Mouse (Mus musculus) intestine, embryonic 14.5 days (tissue): ENCODE data around the gene Arhgef6. TPM values are rescaled to one million over a fixed set of nuclear protein-coding genes. Genes with fewer than 3 reads are reported as not detected.

Experiments used
- ATAC-seq: fragments of 200-750 bp; cut with Nextera tagmentation; replicated peaks from 2 replicates; pipeline ENCODE4 v1.8.0; 2017; ENCODE audit warnings: low read depth, moderate number of reproducible peaks, moderate TSS enrichment, moderate library complexity; ENCODE audit not compliant: low FRiP score, low TSS enrichment
- DNase-seq: peaks from one replicate; pipeline ENCODE4 v3.0.0-alpha.2; 2018; ENCODE audit warnings: low spot score
- H3K27ac ChIP-seq: fragments of 300-500 bp; sonication (generic); 2 replicates; pipeline ENCODE4 v1.5.1; 2014; ENCODE audit warnings: low read depth, mild to moderate bottlenecking, control low read depth
- H3K27me3 ChIP-seq: fragments of 300-500 bp; sonication (generic); replicated peaks from 2 replicates; pipeline ENCODE4 v1.6.1; 2014; ENCODE audit warnings: low read length, control low read depth; ENCODE audit not compliant: control insufficient read depth, insufficient read depth
- H3K36me3 ChIP-seq: fragments of 300-500 bp; sonication (generic); 2 replicates; pipeline ENCODE4 v1.6.1; 2014; ENCODE audit warnings: low read length, control low read depth; ENCODE audit not compliant: control insufficient read depth, insufficient read depth
- H3K4me1 ChIP-seq: fragments of 300-500 bp; sonication (generic); replicated peaks from 2 replicates; pipeline ENCODE4 v1.6.1; 2014; ENCODE audit warnings: low read length, control low read depth, mixed read lengths; ENCODE audit not compliant: control insufficient read depth, insufficient read depth
- H3K4me2 ChIP-seq: fragments of 300-500 bp; sonication (generic); 2 replicates; pipeline ENCODE4 v1.6.1; 2014; ENCODE audit warnings: low read length
- H3K4me3 ChIP-seq: fragments of 300-500 bp; sonication (generic); 2 replicates; pipeline ENCODE4 v1.5.1; 2014; ENCODE audit warnings: low read depth, low read length, control low read depth, mixed read lengths
- H3K9ac ChIP-seq: fragments of 300-500 bp; sonication (generic); 2 replicates; pipeline ENCODE4 v1.6.1; 2014; ENCODE audit warnings: mild to moderate bottlenecking, low read length
- H3K9me3 ChIP-seq: fragments of 300-500 bp; sonication (generic); 2 replicates; pipeline ENCODE4 v1.6.1; 2016; ENCODE audit warnings: low read length, control low read depth; ENCODE audit not compliant: control insufficient read depth
- WGBS: fragments of 180-500 bp; shearing (Covaris S2); extraction: QIAGEN DNeasy Blood & Tissue Kit; methylation state at CpG from one replicate; pipeline ENCODE4 v1.1.7; 2014; 5-methylcytosine and 5-hydroxymethylcytosine counted together
- polyA plus RNA-seq: library from polyadenylated mRNA; unstranded; fragments of >200 nt; fragmentation: Nextera tagmentation; extraction: Ambion mirVana; gene quantifications from 2 replicates; pipeline ENCODE4 v1.2.1, GENCODE M21; 2014

Gene Arhgef6
- polyA plus RNA-seq, 1 experiment from 2014 or later: 5.1 TPM

GRCm38 (mm10) chrX:57282184-57282583 is 56.3 kb downstream of the Arhgef6 start:
- ATAC-seq (no peak), DNase-seq (no peak)
- Histone ChIP-seq H3K4me3 (no peak overlapping the region), H3K36me3 (no peaks in the 10 kb centered on the region), H3K9ac (no peak overlapping the region), H3K27me3 (no peaks in the 10 kb centered on the region), H3K4me1 (0 out of 2 replicates have a peak, but pooled peaks cover 7% of the 10 kb centered on the region), H3K9me3 (no peaks in the 10 kb centered on the region), H3K4me2 (no peak overlapping the region), H3K27ac (no peak overlapping the region)
- WGBS: 88% methylated on average over 3 of the region's 3 CpGs

GRCm38 (mm10) chrX:57277560-57278335 is 60.8 kb downstream of the Arhgef6 start:
- ATAC-seq: no peak
- no peak overlapping the region for H3K4me3 ChIP-seq
- H3K9me3 ChIP-seq: no peaks in the 10 kb centered on the region
- H3K27ac ChIP-seq: no peak overlapping the region; the same call in 1 of the 2 replicates
- 30% methylated on average over 6 of the region's 6 CpGs for WGBS
- H3K4me1 ChIP-seq: 0 out of 2 replicates have a peak, but pooled peaks cover 7% of the 10 kb centered on the region
- no peak overlapping the region for H3K4me2 ChIP-seq
- no peaks in the 10 kb centered on the region for H3K27me3 ChIP-seq
- no peaks in the 10 kb centered on the region for H3K36me3 ChIP-seq
- no peak for DNase-seq
- no peak overlapping the region for H3K9ac ChIP-seq

- Histone ChIP-seq H3K9me3 (no peaks in the 10 kb centered on the region), H3K4me3 (no peak overlapping the region), H3K9ac (no peak overlapping the region), H3K27me3 (no peaks in the 10 kb centered on the region), H3K4me2 (no peak overlapping the region), H3K4me1 (no peaks in the 10 kb centered on the region), H3K36me3 (no peaks in the 10 kb centered on the region), H3K27ac (no peak overlapping the region)
- WGBS: 74% methylated on average over 4 of the region's 4 CpGs
- ATAC-seq (no peak), DNase-seq (no peak)
Observed at GRCm38 (mm10) chrX:57263515-57263914, 75.0 kb downstream of the Arhgef6 start.

- H3K27me3 ChIP-seq: no peaks in the 10 kb centered on the region
- no peak for DNase-seq
- H3K4me3 ChIP-seq: no peak overlapping the region
- WGBS: 60% methylated on average over 2 of the region's 2 CpGs
- H3K9me3 ChIP-seq: no peaks in the 10 kb centered on the region
- no peak overlapping the region for H3K4me2 ChIP-seq
- H3K27ac ChIP-seq: no peak overlapping the region
- H3K4me1 ChIP-seq: no peaks in the 10 kb centered on the region
- ATAC-seq: no peak
- H3K36me3 ChIP-seq: no peaks in the 10 kb centered on the region
- no peak overlapping the region for H3K9ac ChIP-seq
Observed at GRCm38 (mm10) chrX:57260744-57261143, 77.8 kb downstream of the Arhgef6 start.

- Histone ChIP-seq H3K9ac (no peak overlapping the region), H3K27ac (no peak overlapping the region), H3K36me3 (no peaks in the 10 kb centered on the region), H3K4me1 (no peaks in the 10 kb centered on the region), H3K4me3 (no peak overlapping the region), H3K27me3 (no peaks in the 10 kb centered on the region), H3K4me2 (no peak overlapping the region), H3K9me3 (no peaks in the 10 kb centered on the region)
- 75% methylated on average over 7 of the region's 7 CpGs for WGBS
- ATAC-seq (no peak), DNase-seq (no peak)
Observed at GRCm38 (mm10) chrX:57253329-57254055, 85.0 kb downstream of the Arhgef6 start.

GRCm38 (mm10) chrX:57238572-57238971 is 100.0 kb downstream of the Arhgef6 start:
- H3K4me2 ChIP-seq: no peak overlapping the region
- 76% methylated on average over 3 of the region's 3 CpGs for WGBS
- H3K27me3 ChIP-seq: no peaks in the 10 kb centered on the region
- no peak overlapping the region for H3K4me3 ChIP-seq
- H3K27ac ChIP-seq: no peak overlapping the region
- H3K9ac ChIP-seq: no peak overlapping the region
- no peaks in the 10 kb centered on the region for H3K4me1 ChIP-seq
- DNase-seq (no peak), ATAC-seq (no peak)
- H3K36me3 ChIP-seq: no peaks in the 10 kb centered on the region
- no peaks in the 10 kb centered on the region for H3K9me3 ChIP-seq

GRCm38 (mm10) chrX:57235982-57236381 is 102.5 kb downstream of the Arhgef6 start:
- no peaks in the 10 kb centered on the region for H3K27me3 ChIP-seq
- WGBS: 70% methylated on average over 4 of the region's 4 CpGs
- H3K27ac ChIP-seq: no peak overlapping the region
- H3K4me1 ChIP-seq: no peaks in the 10 kb centered on the region
- no peak for ATAC-seq
- no peak overlapping the region for H3K4me2 ChIP-seq
- no peak for DNase-seq
- H3K9ac ChIP-seq: no peak overlapping the region
- no peak overlapping the region for H3K4me3 ChIP-seq
- no peaks in the 10 kb centered on the region for H3K36me3 ChIP-seq
- H3K9me3 ChIP-seq: no peaks in the 10 kb centered on the region

GRCm38 (mm10) chrX:57233596-57233995 is 104.9 kb downstream of the Arhgef6 start:
- no peak overlapping the region for H3K9ac ChIP-seq
- WGBS: 39% methylated on average over 2 of the region's 2 CpGs
- no peak for ATAC-seq

More at GRCm38 (mm10) chrX:57233596-57233995, 104.9 kb downstream of the Arhgef6 start:
- Histone ChIP-seq H3K36me3 (no peaks in the 10 kb centered on the region), H3K27me3 (no peaks in the 10 kb centered on the region), H3K4me2 (no peak overlapping the region), H3K9me3 (no peaks in the 10 kb centered on the region), H3K27ac (no peak overlapping the region), H3K4me1 (no peaks in the 10 kb centered on the region), H3K4me3 (no peak overlapping the region)
- no peak for DNase-seq
